Mouse (Mus musculus): ENCODE data around the gene Eva1c. TPM values are rescaled to one million over a fixed set of nuclear protein-coding genes. Genes with fewer than 3 reads are reported as not detected.

Eva1c gene
- polyA plus RNA-seq, 1 experiment from 2014 or later: 0.61 TPM

- Histone ChIP-seq H3K9ac (ENCODE audit: low read depth, low read length) (no peak overlapping the region), H3K4me2 (ENCODE audit: low read depth, low read length) (no peak overlapping the region), H3K4me3 (ENCODE audit: low read length) (no peak overlapping the region), H3K36me3 (ENCODE audit: control insufficient read depth, insufficient read depth, low read length) (no peaks in the 10 kb centered on the region), H3K4me1 (ENCODE audit: control insufficient read depth, insufficient read depth, low read length) (peaks cover 3% of the 10 kb centered on the region; the same call in 1 of the 2 replicates), H3K27me3 (replicated peaks; ENCODE audit: control insufficient read depth, insufficient read depth, low read length) (no peaks in the 10 kb centered on the region), H3K27ac (ENCODE audit: low read length) (no peak overlapping the region), H3K9me3 (ENCODE audit: control insufficient read depth, low read length) (no peaks in the 10 kb centered on the region; the same call in 1 of the 2 replicates)
- ATAC-seq: no peak
- WGBS: 70% methylated on average over 7 of the region's 7 CpGs
Measured at GRCm38 (mm10) chr16:90893019-90893418, 66.5 kb downstream of the Eva1c start.

GRCm38 (mm10) chr16:90893792-90894191 lies 67.3 kb downstream of the Eva1c start:
- Histone ChIP-seq H3K4me1 (ENCODE audit: control insufficient read depth, insufficient read depth, low read length) (peaks cover 3% of the 10 kb centered on the region; the same call in 1 of the 2 replicates), H3K27ac (ENCODE audit: low read length) (no peak overlapping the region), H3K36me3 (ENCODE audit: control insufficient read depth, insufficient read depth, low read length) (no peaks in the 10 kb centered on the region), H3K27me3 (replicated peaks; ENCODE audit: control insufficient read depth, insufficient read depth, low read length) (no peaks in the 10 kb centered on the region), H3K4me3 (ENCODE audit: low read length) (no peak overlapping the region), H3K4me2 (ENCODE audit: low read depth, low read length) (no peak overlapping the region), H3K9me3 (ENCODE audit: control insufficient read depth, low read length) (no peaks in the 10 kb centered on the region), H3K9ac (ENCODE audit: low read depth, low read length) (no peak overlapping the region)
- WGBS: 43% methylated on average over 9 of the region's 9 CpGs
- no peak for ATAC-seq

- H3K4me2 ChIP-seq (ENCODE audit: low read depth, low read length): no peak overlapping the region
- H3K4me1 ChIP-seq (ENCODE audit: control insufficient read depth, insufficient read depth, low read length): no peaks in the 10 kb centered on the region
- WGBS: 86% methylated on average over 3 of the region's 3 CpGs
- H3K27me3 ChIP-seq (replicated peaks; ENCODE audit: control insufficient read depth, insufficient read depth, low read length): no peaks in the 10 kb centered on the region
- H3K9me3 ChIP-seq (ENCODE audit: control insufficient read depth, low read length): no peaks in the 10 kb centered on the region
- no peaks in the 10 kb centered on the region for H3K36me3 ChIP-seq (ENCODE audit: control insufficient read depth, insufficient read depth, low read length)
- no peak overlapping the region for H3K27ac ChIP-seq (ENCODE audit: low read length)
- no peak overlapping the region for H3K4me3 ChIP-seq (ENCODE audit: low read length)
- no peak for ATAC-seq
- H3K9ac ChIP-seq (ENCODE audit: low read depth, low read length): no peak overlapping the region
Measured at GRCm38 (mm10) chr16:90897651-90898050, 71.1 kb downstream of the Eva1c start.

GRCm38 (mm10) chr16:90899498-90899897 lies 73.0 kb downstream of the Eva1c start:
- no peaks in the 10 kb centered on the region for H3K36me3 ChIP-seq (ENCODE audit: control insufficient read depth, insufficient read depth, low read length)

GRCm38 (mm10) chr16:90901364-90901763 lies 74.8 kb downstream of the Eva1c start:
- Histone ChIP-seq H3K27me3 (replicated peaks; ENCODE audit: control insufficient read depth, insufficient read depth, low read length) (no peaks in the 10 kb centered on the region), H3K9me3 (ENCODE audit: control insufficient read depth, low read length) (no peaks in the 10 kb centered on the region), H3K27ac (ENCODE audit: low read length) (no peak overlapping the region), H3K4me1 (ENCODE audit: control insufficient read depth, insufficient read depth, low read length) (no peaks in the 10 kb centered on the region), H3K9ac (ENCODE audit: low read depth, low read length) (no peak overlapping the region), H3K4me3 (ENCODE audit: low read length) (no peak overlapping the region), H3K4me2 (ENCODE audit: low read depth, low read length) (no peak overlapping the region), H3K36me3 (ENCODE audit: control insufficient read depth, insufficient read depth, low read length) (no peaks in the 10 kb centered on the region)
- no peak; the same call in 1 of the 2 replicates for ATAC-seq
- 49% methylated on average over 4 of the region's 4 CpGs for WGBS

More at GRCm38 (mm10) chr16:90899498-90899897, 73.0 kb downstream of the Eva1c start:
- ATAC-seq: no peak
- 26% methylated on average over 12 of the region's 12 CpGs for WGBS
- no peaks in the 10 kb centered on the region for H3K27me3 ChIP-seq (replicated peaks; ENCODE audit: control insufficient read depth, insufficient read depth, low read length)
- H3K4me2 ChIP-seq (ENCODE audit: low read depth, low read length): no peak overlapping the region
- H3K27ac ChIP-seq (ENCODE audit: low read length): no peak overlapping the region
- no peaks in the 10 kb centered on the region for H3K9me3 ChIP-seq (ENCODE audit: control insufficient read depth, low read length)
- no peak overlapping the region for H3K4me3 ChIP-seq (ENCODE audit: low read length)
- no peak overlapping the region for H3K9ac ChIP-seq (ENCODE audit: low read depth, low read length)
- H3K4me1 ChIP-seq (ENCODE audit: control insufficient read depth, insufficient read depth, low read length): no peaks in the 10 kb centered on the region

- Histone ChIP-seq H3K4me1 (ENCODE audit: control insufficient read depth, insufficient read depth, low read length) (no peaks in the 10 kb centered on the region), H3K9ac (ENCODE audit: low read depth, low read length) (no peak overlapping the region), H3K36me3 (ENCODE audit: control insufficient read depth, insufficient read depth, low read length) (no peaks in the 10 kb centered on the region), H3K9me3 (ENCODE audit: control insufficient read depth, low read length) (no peaks in the 10 kb centered on the region), H3K4me3 (ENCODE audit: low read length) (no peak overlapping the region), H3K4me2 (ENCODE audit: low read depth, low read length) (no peak overlapping the region), H3K27me3 (replicated peaks; ENCODE audit: control insufficient read depth, insufficient read depth, low read length) (no peaks in the 10 kb centered on the region), H3K27ac (ENCODE audit: low read length) (no peak overlapping the region)
- ATAC-seq: no peak
- 43% methylated on average over 5 of the region's 5 CpGs for WGBS
Measured at GRCm38 (mm10) chr16:90903300-90903699, 76.8 kb downstream of the Eva1c start.

GRCm38 (mm10) chr16:90907250-90907649 lies 80.7 kb downstream of the Eva1c start:
- Histone ChIP-seq H3K27me3 (replicated peaks; ENCODE audit: control insufficient read depth, insufficient read depth, low read length) (no peaks in the 10 kb centered on the region), H3K9ac (ENCODE audit: low read depth, low read length) (no peak overlapping the region), H3K4me1 (ENCODE audit: control insufficient read depth, insufficient read depth, low read length) (no peaks in the 10 kb centered on the region), H3K36me3 (ENCODE audit: control insufficient read depth, insufficient read depth, low read length) (no peaks in the 10 kb centered on the region), H3K9me3 (ENCODE audit: control insufficient read depth, low read length) (no peaks in the 10 kb centered on the region), H3K27ac (ENCODE audit: low read length) (no peak overlapping the region), H3K4me2 (ENCODE audit: low read depth, low read length) (no peak overlapping the region), H3K4me3 (ENCODE audit: low read length) (no peak overlapping the region)
- no peak for ATAC-seq
- WGBS: 62% methylated on average over 7 of the region's 7 CpGs

GRCm38 (mm10) chr16:90910855-90911533 lies 84.5 kb downstream of the Eva1c start:
- no peaks in the 10 kb centered on the region for H3K4me1 ChIP-seq (ENCODE audit: control insufficient read depth, insufficient read depth, low read length)
- no peaks in the 10 kb centered on the region for H3K36me3 ChIP-seq (ENCODE audit: control insufficient read depth, insufficient read depth, low read length)
- H3K4me3 ChIP-seq (ENCODE audit: low read length): no peak overlapping the region
- no peak for ATAC-seq
- 78% methylated on average over 17 of the region's 17 CpGs for WGBS
- H3K27me3 ChIP-seq (replicated peaks; ENCODE audit: control insufficient read depth, insufficient read depth, low read length): no peaks in the 10 kb centered on the region
- no peaks in the 10 kb centered on the region for H3K9me3 ChIP-seq (ENCODE audit: control insufficient read depth, low read length)
- H3K9ac ChIP-seq (ENCODE audit: low read depth, low read length): no peak overlapping the region
- H3K27ac ChIP-seq (ENCODE audit: low read length): no peak overlapping the region
- H3K4me2 ChIP-seq (ENCODE audit: low read depth, low read length): no peak overlapping the region

- no peaks in the 10 kb centered on the region for H3K9me3 ChIP-seq (ENCODE audit: control insufficient read depth, low read length)
- 88% methylated on average over 13 of the region's 13 CpGs for WGBS
- no peak overlapping the region for H3K9ac ChIP-seq (ENCODE audit: low read depth, low read length)
- H3K4me1 ChIP-seq (ENCODE audit: control insufficient read depth, insufficient read depth, low read length): no peaks in the 10 kb centered on the region
- no peak overlapping the region for H3K4me2 ChIP-seq (ENCODE audit: low read depth, low read length)
- H3K4me3 ChIP-seq (ENCODE audit: low read length): no peak overlapping the region
- no peak overlapping the region for H3K27ac ChIP-seq (ENCODE audit: low read length)
- no peaks in the 10 kb centered on the region for H3K36me3 ChIP-seq (ENCODE audit: control insufficient read depth, insufficient read depth, low read length)
- H3K27me3 ChIP-seq (replicated peaks; ENCODE audit: control insufficient read depth, insufficient read depth, low read length): no peaks in the 10 kb centered on the region
- ATAC-seq: no peak
Measured at GRCm38 (mm10) chr16:90911766-90912165, 85.2 kb downstream of the Eva1c start.
